Mouse (Mus musculus): ENCODE data around the gene Spin1.
"Not testable (repeated sequence)": the region's sequence is repeated elsewhere in the genome, so short reads cannot be mapped to it uniquely, and the experiment has no call there.

The Spin1 gene

GRCm38 (mm10) chr13:51100233-51101015 is at the start of gene Spin1:
Gene Spin1, plus strand, starts transcription at chr13:51100880.
- DNase-seq (ENCODE audit: low spot score): peak; percentile 88

- DNase-seq (ENCODE audit: low spot score): no peak
Observed at GRCm38 (mm10) chr13:51051016-51051415, 49.7 kb upstream of the Spin1 start.

- DNase-seq (ENCODE audit: low spot score): no peak
Observed at GRCm38 (mm10) chr13:51052408-51052807, 48.3 kb upstream of the Spin1 start.

- DNase-seq (ENCODE audit: low spot score): no peak
Observed at GRCm38 (mm10) chr13:51063024-51063423, 37.7 kb upstream of the Spin1 start.

GRCm38 (mm10) chr13:51063721-51064120 is 37.0 kb upstream of the Spin1 start:
- no peak for DNase-seq (ENCODE audit: low spot score)

- DNase-seq (ENCODE audit: low spot score): no peak
Observed at GRCm38 (mm10) chr13:51064429-51064828, 36.3 kb upstream of the Spin1 start.

GRCm38 (mm10) chr13:51071063-51071680 is 29.5 kb upstream of the Spin1 start:
- no peak for DNase-seq (ENCODE audit: low spot score)

- peak; percentile 19 for DNase-seq (ENCODE audit: low spot score)
Observed at GRCm38 (mm10) chr13:51071763-51072276, 28.9 kb upstream of the Spin1 start.

GRCm38 (mm10) chr13:51072917-51073843 is 27.5 kb upstream of the Spin1 start:
- DNase-seq (ENCODE audit: low spot score): no peak

- DNase-seq (ENCODE audit: low spot score): peak; percentile 34
Observed at GRCm38 (mm10) chr13:51074081-51074680, 26.5 kb upstream of the Spin1 start.

DNA sequence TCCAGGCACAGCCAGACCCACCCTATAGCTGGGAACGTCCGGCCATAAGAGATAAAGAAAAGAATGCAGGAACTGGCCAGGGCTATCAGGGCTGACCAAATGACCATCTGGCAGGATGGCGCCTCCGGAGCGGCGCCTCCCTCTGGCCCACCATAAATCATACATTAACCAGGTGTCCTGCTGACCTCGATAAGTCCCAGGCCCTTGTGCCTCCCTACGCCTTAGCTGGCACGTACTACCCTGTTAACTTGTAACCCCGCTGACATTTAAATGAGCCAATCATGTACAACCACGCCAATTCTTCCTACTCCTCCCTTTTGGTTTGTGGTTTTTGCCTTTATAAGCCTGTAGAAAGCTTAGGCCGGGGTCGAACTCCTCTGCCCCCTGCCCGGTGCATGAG is 24.5 kb upstream of the Spin1 start:
- DNase-seq (ENCODE audit: low spot score): not testable (repeated sequence)

DNA sequence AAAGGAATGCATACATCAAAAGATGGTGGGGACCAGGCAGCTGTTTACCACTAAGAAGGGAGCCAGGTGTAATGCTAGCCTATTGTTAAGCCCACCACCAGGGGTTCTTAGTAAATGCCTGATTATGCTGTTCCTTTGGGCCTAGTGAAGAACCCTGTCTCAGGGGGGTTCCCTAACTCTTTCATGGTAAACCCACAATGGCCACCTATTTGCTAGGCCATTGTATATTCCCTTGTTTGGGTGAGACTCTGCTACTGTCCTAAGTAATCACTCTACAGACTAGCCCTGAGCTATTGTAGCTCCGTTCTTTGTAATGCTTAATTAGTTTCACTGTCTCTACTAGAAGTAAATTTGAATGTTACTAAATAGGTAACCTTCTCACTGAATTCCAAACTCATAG is 22.1 kb upstream of the Spin1 start:
- DNase-seq (ENCODE audit: low spot score): not testable (repeated sequence)

DNA sequence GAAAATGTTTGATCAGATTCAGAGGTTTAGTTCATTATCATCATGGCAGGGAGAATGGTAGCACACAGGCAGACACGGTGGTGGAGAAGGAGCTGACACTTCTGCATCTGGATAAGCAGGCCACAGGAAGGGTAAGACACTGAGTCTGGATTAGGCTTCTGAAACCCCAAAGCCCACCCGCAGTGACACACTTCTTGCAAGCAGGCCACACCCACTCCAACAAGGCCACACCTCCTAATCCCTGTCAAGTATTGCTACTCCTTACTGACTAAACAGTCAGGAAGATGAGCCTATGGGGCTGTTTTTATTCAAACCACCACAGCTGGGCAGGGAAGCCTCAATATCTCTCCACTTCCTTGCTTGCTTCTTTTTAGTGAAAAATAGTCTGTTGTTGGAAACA is 19.9 kb upstream of the Spin1 start:
- no peak for DNase-seq (ENCODE audit: low spot score)

DNA sequence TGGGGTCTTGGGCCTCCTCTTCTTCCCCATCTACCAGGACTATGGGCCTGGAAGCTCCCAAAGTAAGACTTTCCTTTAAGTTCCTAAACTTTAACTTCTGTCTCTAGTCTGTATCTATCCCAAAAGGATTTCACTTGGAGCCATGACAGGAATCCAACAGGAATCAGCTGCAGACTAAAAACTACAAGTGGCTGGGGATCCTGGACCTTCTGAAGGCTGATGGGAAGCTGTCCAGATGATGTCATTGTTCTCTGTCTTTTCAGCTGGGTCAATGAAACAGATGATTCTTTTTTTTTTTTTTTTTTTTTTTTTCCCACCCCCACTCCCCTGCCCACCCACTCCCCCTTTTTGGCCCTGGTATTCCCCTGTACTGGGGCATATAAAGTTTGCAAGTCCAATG is 16.4 kb upstream of the Spin1 start:
- no peak for DNase-seq (ENCODE audit: low spot score)

DNA sequence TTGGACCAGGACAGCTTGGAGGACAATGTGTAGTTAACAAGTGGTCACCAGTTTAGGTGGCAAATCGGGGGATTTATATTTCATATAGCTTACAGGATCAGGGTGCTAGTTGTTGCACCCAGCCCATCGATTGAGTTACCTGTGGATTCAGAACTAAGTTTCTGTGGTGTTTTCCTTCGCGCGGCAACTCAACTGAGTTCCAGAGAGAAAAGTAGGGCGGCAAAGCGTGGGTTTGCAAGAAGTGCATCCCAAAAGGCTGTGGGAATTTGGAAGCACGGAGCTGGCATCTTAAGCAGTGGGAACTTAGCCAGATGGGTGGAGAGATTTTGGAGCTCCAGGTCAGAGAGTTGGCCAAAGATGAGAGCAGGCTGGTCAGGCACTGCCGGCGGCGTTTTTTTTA is 14.7 kb upstream of the Spin1 start:
- DNase-seq (ENCODE audit: low spot score): no peak

DNA sequence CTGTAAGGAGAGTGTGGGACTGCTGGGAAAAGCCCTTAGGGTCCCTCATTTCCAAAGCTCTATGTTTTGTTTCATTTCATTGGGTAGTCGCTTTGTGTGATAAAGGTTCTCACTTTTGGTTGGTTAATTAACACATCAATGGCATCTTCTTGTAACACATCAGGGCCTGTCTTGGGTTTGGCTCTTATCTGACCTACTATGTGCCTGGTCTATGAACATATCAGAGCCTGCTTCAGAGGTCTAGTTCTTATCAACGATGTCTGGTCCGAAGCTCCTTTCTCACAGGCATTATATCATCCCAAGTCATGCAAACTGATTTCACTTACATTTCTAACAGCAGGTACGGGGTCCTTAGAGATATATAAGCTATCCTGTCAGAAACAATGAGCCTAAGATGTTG is 13.4 kb upstream of the Spin1 start:
- no peak for DNase-seq (ENCODE audit: low spot score)

GRCm38 (mm10) chr13:51088207-51088606 is 12.5 kb upstream of the Spin1 start:
- no peak for DNase-seq (ENCODE audit: low spot score)

- no peak for DNase-seq (ENCODE audit: low spot score)
Observed at GRCm38 (mm10) chr13:51089058-51089457, 11.6 kb upstream of the Spin1 start.

DNA sequence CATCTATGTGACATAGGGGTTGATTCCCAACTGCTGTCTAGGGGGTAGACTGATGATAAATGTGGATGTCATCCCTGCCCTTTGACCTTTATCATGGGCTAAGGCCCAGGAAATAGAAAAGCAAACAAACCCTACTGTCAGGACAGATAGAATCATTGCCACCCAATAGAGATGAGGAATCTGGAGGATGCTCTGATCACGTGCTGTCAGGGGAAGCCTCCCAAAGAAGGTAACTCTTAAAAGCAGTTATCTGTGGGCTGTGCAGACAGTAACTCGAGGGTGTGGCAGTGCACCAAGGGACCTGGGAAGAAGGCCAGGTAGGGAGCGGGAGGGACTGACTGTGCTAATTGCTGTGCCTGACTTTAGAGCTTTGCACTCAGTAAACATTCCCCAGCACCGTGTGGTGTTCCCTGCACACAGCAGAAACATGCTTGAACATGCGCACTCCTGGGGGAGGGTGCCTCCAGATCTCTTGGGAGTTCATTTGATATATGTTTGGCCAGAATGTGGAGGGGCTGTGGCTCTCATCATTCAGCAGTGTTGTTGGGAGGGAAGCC is 10.5 kb upstream of the Spin1 start:
- DNase-seq (ENCODE audit: low spot score): no peak

DNA sequence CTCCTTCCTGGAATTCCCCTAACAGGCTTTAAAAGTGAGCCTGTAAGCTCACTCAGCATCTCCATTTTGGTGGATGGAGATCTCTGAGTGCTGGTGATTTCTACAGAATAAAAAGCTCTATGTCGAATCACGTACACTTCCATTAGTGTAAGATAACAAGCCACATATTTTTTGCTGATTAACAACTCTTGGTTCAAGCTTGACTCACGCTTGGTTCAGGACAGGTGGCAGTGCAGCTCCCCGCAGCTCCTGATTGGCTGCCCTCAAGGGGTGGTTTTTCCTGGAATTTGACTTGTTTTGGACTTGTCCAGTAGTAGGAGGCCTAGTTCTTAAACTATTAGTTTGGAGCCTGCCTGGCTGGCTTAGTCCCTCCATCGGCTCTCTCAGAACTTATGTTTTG is 7.2 kb upstream of the Spin1 start:
- DNase-seq (ENCODE audit: low spot score): no peak

- no peak for DNase-seq (ENCODE audit: low spot score)
Observed at GRCm38 (mm10) chr13:51094323-51095195, 6.1 kb upstream of the Spin1 start.
